Mouse (Mus musculus) mature B cell (primary cell): ENCODE measurements around the gene U2af2.
"Not testable (repeated sequence)": the region's sequence is repeated elsewhere in the genome, so short reads cannot be mapped to it uniquely, and the experiment has no call there.

Experiments used
- in situ Hi-C: fragments of 300-500 bp; cut with MboI; formaldehyde crosslinking; loops from 2 replicates; pipeline ENCODE4 v1.14.3; 2019

U2af2 gene

DNA sequence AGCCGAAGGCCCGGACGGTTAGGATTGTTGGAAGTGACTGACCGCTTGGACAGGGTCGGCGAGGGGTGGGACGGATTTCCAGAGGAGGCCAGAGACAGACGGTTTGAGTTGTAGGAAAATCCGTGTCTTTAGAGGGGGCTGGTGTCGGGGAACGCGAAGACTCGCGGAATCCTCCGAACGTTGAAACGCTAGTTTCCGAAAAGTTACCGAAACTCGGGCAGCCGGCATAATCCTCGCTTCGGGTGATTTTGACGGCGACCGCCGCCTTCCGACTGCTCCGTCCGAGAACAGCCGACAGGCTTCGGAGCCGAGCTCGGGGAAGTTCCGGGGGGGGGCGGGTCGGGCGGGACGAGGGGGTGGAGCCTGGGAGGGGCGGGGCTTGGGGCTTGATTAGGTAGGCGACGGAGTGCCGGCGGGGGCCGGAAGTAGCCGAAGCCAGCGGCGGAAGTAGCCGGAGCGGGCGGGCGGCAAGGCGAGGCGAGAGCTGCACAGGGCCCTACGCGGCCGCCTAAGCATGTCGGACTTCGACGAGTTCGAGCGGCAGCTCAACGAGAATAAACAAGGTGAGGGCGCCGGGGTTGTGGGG is at the start of gene U2af2:
Gene U2af2 (plus strand): TSS at position 370 of the 586 bp plus-strand sequence.
- in situ Hi-C loops, result no loop called here

DNA sequence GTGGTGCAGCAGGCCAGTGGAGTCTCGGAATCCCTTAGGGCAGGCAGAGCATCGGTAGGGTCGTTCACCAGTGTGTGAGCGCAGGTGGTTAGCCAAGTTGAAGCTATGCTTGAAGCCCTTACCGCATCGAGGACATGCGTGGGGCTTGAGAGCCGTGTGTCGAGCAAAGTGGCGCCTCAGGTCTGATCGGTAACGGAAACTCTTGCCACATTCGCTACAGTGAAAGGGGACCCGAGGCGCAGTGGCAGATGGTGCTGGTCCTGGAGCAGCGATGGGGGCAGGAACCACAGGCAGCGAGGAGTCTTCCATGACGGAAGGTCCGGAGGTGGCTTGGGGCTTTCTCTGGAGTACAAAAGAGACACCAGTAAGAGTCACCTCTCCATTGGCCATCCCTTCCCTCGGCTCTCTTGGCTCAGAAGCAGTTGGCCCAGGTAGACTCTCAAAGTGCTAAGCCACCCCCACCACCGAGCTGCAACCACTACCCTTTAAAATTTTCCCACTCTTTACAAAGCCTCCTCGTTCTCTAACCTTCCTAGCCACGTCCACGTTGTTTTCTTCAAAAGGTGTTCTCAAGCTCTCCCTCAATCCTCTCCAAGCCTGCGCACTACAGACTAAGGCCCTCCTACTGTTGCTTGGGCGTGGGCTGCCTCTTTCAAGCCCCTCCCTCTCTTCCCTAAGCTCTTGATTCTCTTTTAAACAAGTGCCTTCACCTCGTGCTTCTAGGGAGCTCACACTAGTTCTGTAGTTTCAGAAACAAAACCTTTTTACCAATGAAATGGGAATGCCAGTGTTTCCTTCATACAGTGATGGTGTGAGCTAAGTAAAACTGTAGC is 49.0 kb upstream of the U2af2 start:
- in situ Hi-C loops, result loop anchor here (5.0 kb wide), 1 partner anchor 34 kb away; no protein-coding TSS in a partner anchor

DNA sequence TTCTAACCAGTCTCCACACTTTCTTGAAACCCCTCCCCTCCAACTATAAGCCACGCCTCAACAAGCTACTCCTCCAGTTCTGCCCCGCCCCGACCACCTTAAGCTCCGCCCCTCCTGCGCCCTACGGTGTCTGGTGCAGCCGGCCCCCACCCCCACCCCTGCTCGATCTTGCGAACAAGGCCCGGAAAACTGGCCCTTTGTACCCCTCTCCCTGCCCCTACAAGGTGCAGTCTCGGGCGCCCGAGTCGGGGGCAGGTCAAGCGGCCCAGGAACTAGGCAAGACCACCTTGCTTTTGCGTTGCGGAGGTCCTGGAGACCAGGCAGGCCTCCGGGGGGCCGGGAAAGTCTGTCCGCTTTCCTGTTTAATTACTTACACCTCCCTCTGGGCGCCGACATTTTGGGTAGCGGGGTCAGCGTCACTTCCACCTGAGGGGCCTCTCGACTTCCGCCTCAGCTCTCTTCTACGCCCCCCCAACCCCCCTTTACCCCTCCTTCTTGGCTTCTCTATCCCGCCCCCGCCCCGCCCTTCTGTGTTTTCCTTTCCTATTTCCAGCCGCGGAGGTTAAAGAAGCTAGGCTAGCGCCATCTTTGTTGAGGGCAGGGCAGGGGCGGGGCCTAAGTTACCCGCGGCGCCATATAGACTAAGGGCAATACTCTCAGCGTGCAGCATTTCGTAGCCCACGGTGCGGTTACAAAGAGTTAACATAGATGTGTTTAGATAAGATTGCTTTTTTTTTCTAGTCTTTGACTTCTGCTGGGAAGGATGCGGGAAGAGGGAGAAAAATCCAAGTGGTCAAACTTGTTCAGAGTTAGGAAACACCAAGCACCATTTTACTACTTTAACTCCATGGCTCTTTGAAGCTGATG is 47.5 kb upstream of the U2af2 start, which contains the start of the genes Zfp524 and Fiz1:
Gene Zfp524 (plus strand): TSS at position 165 of the 867 bp plus-strand sequence.
Gene Fiz1 (minus strand): TSS at position 447 of the 867 bp plus-strand sequence.
- in situ Hi-C loops, result loop anchor here (5.0 kb wide), 1 partner anchor 33 kb away; no protein-coding TSS in a partner anchor

DNA sequence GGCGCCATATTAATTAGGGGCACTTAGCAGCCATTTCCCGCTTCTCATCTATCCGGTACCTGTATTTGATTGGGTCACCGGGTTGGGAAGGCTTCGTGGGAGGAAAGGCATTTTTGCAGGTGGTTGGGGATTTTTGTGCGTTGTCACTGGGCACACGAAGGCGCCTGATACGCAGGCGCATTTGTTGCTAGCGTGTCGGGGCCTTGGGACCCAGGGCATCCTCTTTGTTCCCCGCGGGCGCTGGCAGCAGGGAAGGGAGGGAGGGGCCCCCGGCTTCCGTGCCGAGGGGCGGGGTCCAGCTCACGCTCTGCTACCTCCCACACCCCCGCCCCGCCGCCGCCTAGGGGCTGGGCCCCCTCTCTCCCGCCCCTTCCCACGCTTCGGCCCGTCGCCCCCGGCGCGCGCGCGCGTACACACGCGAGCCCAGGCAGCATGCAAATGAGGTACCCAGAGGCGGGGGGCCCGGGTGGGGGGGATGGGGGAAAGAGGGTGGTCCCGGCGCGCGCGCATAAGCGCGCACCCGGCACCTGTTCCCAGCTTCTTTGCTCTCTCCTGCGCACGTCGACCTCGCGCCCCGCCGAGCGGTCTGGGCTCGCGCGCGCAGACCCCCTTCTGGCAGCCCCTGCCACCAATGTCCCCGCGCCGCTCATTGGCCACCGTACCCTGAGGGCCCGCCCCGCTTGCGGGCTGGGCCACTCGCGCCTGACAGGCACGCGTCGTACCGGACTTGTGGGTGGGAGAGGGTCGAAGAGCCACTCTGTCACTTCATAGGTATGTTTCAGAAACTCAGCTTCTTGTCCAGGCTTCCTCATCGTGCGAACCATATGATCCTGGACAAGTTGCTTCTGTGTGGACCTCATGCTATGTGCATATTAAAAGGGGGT is 46.6 kb upstream of the U2af2 start, which contains the start of gene Gm44973:
Gene Gm44973 (plus strand): TSS at position 379 of the 884 bp plus-strand sequence.
- in situ Hi-C loops, result no loop called here

DNA sequence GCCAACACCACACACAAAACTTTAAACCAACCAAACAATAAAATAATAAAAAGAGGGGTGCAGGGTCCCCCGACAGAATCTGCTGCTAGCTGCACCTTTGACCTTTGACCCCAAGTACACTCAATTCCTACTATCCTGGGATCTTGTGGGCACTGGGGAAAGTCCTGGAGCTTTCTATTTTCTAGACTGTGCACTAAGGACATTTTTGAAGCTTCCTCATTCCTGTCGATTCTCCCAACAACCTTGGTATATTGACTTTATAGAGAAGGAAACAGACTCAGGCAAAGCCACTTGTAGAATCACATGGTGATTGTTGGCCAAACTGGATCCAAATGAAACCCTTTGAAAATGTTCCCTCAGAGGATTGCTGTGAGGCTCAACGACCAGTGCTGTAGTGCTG is 45.9 kb upstream of the U2af2 start:
- in situ Hi-C loops, result no loop called here

DNA sequence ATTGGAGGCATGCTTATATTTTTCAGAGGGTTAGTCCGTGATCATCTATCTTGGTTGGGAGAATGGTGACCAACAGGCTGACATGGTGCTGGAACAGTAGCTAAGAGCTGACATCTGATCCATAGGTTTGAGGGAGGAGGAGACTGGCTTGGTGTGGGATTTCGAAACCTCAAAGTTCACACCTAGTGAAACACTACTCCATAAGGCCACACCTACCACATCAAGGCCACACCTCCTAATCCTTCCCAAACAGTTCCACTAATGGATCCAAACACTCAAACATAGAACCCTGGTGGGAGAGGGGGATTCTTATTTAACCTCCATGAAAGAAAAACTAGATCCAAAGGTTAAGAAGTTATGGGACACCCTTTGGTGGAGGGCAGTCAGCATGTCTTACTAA is 45.0 kb upstream of the U2af2 start:
- in situ Hi-C loops, result no loop called here

DNA sequence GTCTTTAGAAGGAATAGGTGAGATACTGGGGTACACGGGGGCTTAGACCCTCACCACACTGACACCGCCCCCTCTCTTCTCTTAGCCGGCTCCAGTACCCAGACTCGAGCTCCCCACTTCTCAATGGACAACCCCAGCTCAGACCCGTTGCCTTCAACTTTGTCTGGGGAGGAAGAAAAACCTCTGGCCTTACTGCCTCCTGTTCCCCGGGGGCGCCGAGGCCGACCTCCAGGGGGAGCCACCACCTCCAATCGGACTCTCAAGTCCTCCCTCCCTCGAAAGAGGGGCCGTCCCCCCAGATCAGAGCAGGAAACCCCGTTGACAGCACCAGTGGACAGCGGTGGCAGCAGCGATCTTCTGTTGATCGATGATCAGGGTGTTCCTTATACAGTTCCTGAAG is 44.6 kb upstream of the U2af2 start:
- in situ Hi-C loops, result no loop called here

DNA sequence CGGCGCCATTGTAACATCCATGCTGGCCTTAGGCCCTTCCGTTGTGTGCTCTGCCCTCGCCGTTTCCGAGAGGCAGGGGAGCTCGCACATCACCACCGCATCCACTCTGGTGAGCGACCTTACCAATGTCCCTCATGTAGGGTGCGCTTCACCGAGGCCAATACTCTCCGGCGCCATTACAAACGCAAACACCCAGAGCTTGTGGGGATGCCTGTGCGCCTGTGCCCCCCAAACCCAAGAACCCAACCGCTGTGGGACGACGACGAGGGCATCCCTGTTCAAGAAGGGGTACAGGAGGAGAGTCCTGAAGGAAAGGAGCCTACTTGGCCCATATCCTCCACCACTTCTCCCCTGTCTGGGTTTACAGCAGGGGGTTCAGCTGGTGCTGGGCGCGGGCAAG is 44.0 kb upstream of the U2af2 start:
- in situ Hi-C loops, result no loop called here

DNA sequence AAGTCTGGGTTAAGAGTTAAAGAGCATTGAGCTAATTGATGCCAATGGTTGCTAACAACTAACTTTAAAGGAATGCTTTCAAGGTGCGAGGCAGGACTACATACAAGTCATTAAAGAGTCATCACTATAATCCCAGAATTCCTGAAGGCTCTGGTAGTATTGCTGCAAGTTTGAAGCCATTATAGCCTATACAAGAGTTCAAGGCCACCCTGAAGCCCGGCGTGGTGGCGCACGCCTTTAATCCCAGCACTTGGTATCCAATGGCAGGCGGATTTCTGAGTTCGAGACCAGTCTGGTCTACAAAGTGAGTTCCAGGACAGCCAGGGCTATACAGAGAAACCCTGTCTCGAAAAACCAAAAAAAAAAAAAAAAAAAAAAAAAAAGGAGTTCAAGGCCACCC is 42.4 kb upstream of the U2af2 start:
- in situ Hi-C loops, result not testable (repeated sequence)

DNA sequence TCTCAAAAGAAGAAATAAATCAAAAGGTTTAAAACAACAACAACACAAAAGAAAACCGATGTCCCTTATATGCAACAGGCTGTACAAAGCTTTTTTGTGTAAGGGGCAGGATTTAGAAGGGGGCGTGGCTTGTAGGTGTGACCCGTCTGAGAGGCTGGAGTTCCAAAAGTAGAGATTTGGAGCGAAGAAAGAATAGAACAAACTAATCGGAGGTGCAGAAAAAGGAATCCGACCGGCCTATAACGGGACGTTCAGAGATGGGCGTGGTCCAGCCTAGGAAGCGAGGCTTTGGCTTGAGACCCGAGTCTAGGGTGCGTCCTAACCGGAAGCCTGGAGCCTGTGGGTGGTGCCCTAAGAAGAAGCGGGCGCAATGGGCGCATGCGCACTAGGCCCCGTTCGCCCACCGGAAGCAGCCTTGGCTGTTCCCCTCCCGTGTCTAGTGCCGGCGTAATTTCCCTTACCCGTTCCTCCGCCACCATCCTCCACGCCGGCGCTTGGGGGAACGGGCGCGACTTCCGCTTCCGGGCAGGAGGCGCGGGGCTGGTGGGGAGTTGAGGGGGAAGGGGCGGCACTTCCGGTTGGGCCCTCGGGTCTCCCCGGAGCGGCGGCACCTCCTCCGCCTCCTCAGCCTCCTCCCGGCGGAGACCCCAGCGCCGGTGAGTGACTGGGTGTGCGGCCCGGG is 41.8 kb upstream of the U2af2 start, which contains the start of the genes Zfp865 and Ccdc106:
Gene Zfp865 (plus strand): TSS at position 377 of the 682 bp plus-strand sequence.
Gene Ccdc106 (plus strand): TSS at position 554 of the 682 bp plus-strand sequence.
- in situ Hi-C loops, result no loop called here

DNA sequence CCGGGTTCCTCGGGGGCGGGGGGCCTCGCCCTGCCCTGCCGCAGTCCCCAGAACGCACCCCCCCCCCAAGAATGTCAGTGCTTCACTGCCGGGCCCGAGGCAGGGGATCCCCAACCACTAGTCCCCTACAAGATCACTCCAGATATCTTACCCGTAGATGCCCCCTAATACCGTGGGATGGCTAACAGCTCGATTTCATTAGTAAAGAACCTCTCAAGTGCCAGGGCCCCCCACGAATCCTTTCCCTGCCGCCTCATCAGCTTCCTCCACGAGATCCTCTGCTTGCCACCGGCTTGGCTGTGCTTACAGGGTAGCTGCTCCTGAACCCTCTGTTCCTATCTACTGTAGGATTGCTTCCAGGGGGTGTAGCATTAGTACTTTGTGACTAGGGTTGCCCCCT is 41.3 kb upstream of the U2af2 start:
- in situ Hi-C loops, result no loop called here

DNA sequence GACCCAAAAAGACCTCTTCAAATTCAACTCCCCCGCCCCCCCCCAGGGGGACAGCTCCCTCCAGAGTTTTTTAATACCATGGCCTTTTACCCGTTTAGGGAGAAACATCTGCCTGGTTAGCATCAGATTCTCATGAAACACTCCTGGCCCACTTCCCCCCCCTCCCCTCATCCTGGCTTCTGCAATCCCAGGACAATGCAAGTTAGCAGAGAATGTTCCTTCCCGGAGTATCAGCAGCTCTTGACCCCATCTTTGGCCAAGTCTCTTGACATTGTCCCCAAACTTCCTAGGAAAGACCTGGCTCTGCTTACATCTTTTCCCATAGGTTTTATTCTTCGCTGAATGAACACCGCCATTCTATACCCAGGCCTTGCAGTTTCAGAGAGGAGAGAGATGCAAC is 40.7 kb upstream of the U2af2 start:
- in situ Hi-C loops, result no loop called here

DNA sequence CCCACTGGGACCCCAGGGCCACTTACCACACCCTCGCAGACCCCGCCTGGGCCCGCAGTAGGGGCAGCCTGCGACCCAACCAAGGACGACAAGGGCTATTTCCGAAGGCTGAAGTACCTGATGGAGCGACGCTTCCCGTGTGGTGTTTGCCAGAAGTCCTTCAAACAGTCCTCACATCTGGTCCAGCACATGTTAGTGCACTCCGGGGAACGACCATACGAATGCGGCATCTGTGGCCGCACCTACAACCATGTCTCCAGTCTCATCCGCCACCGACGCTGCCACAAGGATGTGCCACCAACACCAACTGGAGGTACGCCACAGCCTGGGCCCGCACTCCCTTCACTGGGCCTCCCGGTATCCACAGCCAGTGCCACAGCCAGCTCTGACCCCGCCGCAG is 32.4 kb upstream of the U2af2 start:
- in situ Hi-C loops, result no loop called here

DNA sequence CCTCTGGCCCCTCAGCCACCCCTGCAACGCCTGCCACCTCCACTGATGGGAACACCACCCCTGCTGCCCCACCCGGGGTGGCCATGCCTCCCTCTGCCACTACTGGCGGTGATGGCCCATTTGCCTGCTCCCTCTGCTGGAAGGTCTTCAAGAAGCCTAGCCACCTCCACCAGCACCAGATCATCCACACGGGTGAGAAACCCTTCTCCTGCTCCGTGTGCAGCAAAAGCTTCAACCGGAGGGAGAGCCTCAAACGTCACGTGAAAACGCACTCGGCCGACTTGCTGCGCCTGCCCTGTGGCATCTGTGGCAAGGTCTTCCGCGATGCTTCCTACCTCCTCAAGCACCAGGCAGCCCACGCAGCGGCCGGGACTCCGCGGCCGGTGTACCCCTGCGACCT is 32.0 kb upstream of the U2af2 start:
- in situ Hi-C loops, result no loop called here

DNA sequence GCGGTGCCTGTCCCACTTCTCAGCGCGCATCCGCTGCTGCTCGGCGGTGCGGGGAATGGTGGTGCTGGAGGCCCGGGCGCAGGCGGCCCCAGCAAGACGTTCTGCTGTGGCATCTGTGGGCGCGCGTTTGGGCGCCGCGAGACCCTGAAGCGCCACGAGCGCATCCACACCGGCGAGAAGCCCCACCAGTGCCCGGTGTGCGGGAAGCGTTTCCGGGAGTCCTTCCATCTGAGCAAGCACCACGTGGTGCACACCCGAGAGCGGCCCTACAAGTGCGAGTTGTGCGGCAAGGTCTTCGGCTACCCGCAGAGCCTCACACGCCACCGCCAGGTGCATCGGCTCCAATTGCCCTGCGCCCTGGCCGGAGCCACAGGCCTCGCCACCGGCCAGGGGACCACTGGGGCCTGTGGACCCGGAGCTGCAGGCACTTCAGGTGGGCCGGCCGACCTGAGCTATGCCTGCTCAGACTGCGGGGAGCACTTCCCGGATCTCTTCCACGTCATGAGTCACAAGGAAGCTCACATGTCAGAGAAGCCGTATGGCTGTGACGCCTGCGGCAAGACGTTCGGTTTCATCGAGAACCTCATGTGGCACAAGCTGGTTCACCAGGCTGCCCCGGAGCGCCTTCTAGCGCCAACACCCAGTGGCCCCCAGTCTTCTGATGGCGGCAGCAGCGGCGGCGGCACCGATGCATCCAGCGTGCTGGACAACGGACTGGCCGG is 31.2 kb upstream of the U2af2 start:
- in situ Hi-C loops, result no loop called here

DNA sequence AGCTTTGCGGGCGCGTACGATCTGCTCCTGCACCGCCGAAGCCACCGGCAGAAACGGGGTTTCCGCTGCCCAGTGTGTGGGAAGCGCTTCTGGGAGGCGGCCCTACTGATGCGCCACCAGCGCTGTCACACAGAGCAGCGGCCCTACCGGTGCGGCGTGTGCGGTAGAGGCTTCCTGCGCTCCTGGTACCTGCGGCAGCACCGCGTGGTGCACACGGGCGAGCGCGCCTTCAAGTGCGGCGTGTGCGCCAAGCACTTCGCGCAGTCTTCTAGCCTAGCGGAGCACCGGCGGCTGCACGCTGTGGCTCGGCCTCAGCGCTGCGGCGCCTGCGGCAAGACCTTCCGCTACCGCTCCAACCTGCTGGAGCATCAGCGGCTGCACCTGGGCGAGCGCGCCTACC is 30.4 kb upstream of the U2af2 start:
- in situ Hi-C loops, result no loop called here

DNA sequence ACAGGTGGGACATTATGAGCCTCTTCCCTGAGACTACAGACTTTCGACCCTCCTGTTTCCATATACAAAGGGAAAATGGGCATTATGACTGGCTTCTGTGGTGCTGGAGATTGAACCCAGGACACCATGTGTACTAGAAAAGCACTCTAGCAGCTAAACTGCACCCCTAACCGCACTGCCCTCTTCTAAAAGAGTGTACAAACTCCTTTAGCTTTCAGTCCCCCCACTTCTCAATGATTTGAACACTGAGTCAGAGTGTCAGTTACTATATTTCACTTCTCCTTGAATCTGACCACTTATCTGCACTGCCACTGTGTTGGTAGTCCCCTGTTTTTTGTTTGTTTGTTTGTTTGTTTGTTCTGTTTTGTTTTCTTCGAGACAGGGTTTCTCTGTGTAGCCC is 28.1 kb upstream of the U2af2 start, which contains the start of gene 4632433K11Rik:
Gene 4632433K11Rik (plus strand): TSS at position 301 of the 400 bp plus-strand sequence.
- in situ Hi-C loops, result no loop called here

DNA sequence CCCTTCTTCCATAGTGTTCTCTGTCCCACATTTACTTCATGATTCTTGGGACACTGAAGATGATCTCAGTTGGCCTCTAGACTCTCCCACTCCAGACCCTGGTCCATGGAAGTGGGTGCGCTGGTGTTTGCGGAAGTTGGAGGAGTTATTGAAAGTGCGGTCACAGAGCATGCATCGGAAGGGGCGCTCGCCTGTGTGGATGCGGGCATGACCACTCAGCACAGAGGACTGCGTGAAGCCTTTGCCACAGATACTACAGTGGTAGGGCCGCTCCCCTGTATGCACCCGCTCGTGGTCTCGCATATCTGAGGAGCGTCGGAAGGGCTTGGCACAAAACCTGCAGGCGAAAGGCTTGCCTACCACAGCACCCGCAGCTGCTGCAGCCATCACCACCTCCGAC is 26.3 kb upstream of the U2af2 start:
- in situ Hi-C loops, result no loop called here

DNA sequence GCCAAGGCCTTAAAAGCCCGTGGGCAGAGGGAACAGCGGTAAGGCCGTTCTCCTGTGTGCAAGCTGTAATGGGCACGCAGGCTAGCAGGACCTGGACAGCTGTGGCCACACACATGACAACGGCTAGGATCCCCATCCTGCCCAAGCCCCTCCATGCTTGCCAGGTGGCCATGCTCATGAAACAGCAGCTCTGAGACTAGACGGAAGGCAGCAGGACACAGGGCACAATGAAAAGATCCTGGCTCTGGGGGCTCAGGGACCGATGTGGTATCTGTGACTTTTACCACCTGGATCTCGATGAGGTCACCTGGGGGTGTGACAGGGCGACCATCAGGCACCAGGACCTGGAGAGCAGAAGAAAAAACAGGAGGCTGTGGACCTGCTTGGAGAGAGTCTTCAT is 25.8 kb upstream of the U2af2 start:
- in situ Hi-C loops, result no loop called here

DNA sequence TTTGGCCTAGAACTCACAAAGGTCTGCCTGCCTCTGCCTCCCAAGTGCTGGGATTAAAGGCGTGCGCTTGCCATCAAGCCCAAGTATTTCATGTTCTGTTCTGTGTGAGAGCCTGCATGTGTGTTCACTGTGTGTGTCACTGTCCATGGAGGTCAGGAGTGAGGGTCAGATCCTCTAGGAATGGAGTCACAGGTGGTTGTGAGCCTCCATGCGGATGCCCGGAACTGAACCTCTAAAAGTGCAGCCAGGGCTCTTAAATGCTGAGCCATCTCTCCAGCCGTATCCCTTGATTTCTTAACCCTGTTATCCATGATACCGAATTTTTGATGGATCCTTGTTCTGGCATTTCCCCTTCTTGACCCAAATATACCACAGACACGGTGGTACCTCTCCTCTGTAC is 24.9 kb upstream of the U2af2 start:
- in situ Hi-C loops, result no loop called here
